Mouse (Mus musculus) retina, adult 2 months (tissue): ENCODE measurements at regions not wholly inside any gene's neighbourhood (a gene's known extent, or its start where the extent isn't known, plus 50 kb on each side); places are given as distances from the start of the nearest gene placed in this dataset.

Source experiments
- DNase-seq: peaks from one replicate; pipeline ENCODE4 v3.0.0-alpha.2; 2012; ENCODE audit warnings: low read depth, low spot score

- DNase-seq: no peak
Observed at GRCm38 (mm10) chr15:63397485-63397884, 447.5 kb downstream of the Gsdmc2 start.

- DNase-seq: no peak
Observed at GRCm38 (mm10) chr15:63377258-63377657, 467.7 kb downstream of the Gsdmc2 start.

- no peak for DNase-seq
Observed at GRCm38 (mm10) chr15:63371328-63372023, 473.5 kb downstream of the Gsdmc2 start.

GRCm38 (mm10) chr15:63364473-63364872 lies 480.5 kb downstream of the Gsdmc2 start:
- no peak for DNase-seq

- no peak for DNase-seq
Observed at GRCm38 (mm10) chr15:63360402-63360801, 484.6 kb downstream of the Gsdmc2 start.

- DNase-seq: no peak
Observed at GRCm38 (mm10) chr15:63341730-63342129, 503.2 kb downstream of the Gsdmc2 start.

- DNase-seq: no peak
Observed at GRCm38 (mm10) chr15:63340322-63341060, 504.5 kb downstream of the Gsdmc2 start.

- no peak for DNase-seq
Observed at GRCm38 (mm10) chr15:63319666-63320065, 525.3 kb downstream of the Gsdmc2 start.

GRCm38 (mm10) chr15:63310426-63310825 lies 534.6 kb downstream of the Gsdmc2 start:
- DNase-seq: no peak

- no peak for DNase-seq
Observed at GRCm38 (mm10) chr15:63299311-63299710, 545.7 kb downstream of the Gsdmc2 start.

- DNase-seq: no peak
Observed at GRCm38 (mm10) chr15:63288534-63288933, 556.4 kb downstream of the Gsdmc2 start.

- DNase-seq: no peak
Observed at GRCm38 (mm10) chr15:63286026-63286425, 559.0 kb downstream of the Gsdmc2 start.

GRCm38 (mm10) chr15:63270381-63270780 lies 574.6 kb downstream of the Gsdmc2 start:
- no peak for DNase-seq

- DNase-seq: no peak
Observed at GRCm38 (mm10) chr15:63265845-63266244, 579.1 kb downstream of the Gsdmc2 start.

GRCm38 (mm10) chr15:63255736-63256135 lies 589.2 kb downstream of the Gsdmc2 start:
- no peak for DNase-seq

- no peak for DNase-seq
Observed at GRCm38 (mm10) chr15:63252781-63253340, 592.1 kb downstream of the Gsdmc2 start.

GRCm38 (mm10) chr15:63238601-63239000 lies 606.4 kb downstream of the Gsdmc2 start:
- no peak for DNase-seq

- no peak for DNase-seq
Observed at GRCm38 (mm10) chr15:63218393-63219060, 626.5 kb downstream of the Gsdmc2 start.

GRCm38 (mm10) chr15:63205150-63205549 lies 639.8 kb downstream of the Gsdmc2 start:
- no peak for DNase-seq

GRCm38 (mm10) chr15:63195031-63195430 lies 649.9 kb downstream of the Gsdmc2 start:
- DNase-seq: no peak

- DNase-seq: no peak
Observed at GRCm38 (mm10) chr15:63194492-63194797, 650.5 kb downstream of the Gsdmc2 start.
